Mouse (Mus musculus): Measurements from ENCODE around the gene Dnali1.

The Dnali1 gene

DNA sequence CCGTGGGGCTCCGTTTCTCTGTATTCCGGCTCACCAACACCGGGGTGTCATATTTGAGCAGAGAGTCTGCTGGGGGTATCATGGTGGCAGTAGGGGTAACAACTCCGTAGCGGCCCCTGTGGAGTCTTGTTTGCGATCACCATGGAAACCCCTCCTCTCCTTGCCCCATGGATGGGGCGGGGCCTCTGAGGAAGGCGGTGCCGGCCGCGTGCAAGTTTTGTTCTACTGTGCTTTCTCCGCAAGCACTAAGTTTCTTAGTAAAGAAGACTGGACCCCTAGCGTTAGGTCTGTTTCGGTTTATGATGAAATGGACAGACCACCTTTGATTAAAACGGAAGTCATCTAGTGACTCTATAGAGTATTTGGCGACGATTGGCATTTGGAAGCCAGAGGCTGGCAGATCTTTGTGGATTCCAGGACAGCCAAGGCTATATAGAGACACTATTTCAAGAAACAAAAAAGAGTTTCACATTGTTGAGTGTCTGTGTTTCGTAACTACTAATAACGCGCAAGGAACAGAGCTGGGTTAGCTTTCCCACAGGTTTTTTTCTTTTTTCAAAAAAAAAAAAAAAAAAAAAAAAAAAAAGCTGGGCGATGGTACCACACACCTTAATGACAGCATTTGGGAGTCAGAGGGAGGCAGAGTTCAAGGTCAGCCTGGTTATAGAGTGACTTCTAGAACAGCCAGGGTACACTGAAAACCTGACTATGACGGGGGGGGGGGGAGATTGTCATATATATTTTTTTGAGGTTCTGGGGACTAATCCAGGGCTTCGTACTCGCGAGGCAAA lies at the start of gene Dnali1:
Gene Dnali1, minus strand, starts transcription at position 187 of the 791 bp plus-strand sequence.
- peak; percentile 70 for DNase-seq

DNA sequence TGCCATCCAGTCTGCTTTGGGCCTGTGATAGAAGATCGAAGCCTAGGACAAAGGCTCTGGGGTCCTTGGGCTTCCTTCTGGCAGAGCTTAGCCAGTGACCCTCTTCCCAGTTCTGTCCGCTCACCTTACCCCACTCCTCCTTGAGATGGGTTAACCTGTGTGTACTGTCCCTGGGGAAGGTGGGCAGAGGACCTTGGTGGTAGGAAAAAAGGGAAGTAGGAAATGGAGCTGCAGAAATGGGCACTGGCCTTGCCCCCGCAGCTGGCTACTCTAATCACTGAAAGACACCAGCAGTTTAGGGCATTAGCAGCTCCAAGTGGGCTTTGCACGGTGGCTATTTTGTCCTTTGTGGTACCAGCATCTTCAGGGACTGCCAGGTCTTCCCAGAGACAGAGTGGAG lies 49.6 kb upstream of the Dnali1 start:
- DNase-seq = no peak

DNA sequence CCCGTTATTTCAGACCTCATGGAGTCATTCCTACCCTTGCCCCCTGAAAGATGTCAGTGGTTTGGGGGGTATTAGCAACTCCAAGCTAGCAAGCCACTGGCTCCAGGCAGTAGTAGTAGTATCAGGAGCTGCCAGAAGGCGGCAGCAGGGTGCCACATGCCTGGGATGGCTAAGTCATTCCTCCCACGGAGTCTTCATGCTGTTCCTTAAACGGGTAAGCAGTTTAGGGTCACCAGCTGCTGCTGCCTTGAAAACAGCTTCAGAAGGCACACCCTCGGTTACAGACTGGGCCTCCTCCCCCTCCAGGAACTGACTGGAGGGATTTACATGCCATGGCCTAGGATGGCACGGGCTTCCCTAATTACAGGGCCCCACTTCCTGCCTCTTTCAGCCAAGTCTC lies 49.1 kb upstream of the Dnali1 start:
- DNase-seq = peak; percentile 77

DNA sequence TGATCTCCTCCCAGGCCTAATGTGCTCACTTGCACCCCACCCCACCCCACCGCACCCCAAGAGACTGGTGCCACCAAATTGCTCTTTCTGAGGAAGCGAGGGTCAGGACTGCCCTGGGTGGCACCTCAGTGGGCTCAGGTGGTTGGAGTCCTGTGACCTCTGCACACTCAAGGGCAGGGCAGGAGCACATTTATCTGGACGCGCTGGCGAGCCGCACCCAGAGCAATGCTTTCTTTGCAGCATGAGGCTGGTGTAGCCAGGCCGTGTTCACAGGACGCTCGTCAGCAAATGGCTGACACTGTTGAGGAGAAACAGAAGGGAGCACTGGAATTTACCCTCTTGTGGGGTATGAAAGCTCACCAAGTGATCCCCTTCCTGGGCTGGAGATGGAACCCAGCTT lies 39.9 kb upstream of the Dnali1 start:
- DNase-seq = no peak

DNA sequence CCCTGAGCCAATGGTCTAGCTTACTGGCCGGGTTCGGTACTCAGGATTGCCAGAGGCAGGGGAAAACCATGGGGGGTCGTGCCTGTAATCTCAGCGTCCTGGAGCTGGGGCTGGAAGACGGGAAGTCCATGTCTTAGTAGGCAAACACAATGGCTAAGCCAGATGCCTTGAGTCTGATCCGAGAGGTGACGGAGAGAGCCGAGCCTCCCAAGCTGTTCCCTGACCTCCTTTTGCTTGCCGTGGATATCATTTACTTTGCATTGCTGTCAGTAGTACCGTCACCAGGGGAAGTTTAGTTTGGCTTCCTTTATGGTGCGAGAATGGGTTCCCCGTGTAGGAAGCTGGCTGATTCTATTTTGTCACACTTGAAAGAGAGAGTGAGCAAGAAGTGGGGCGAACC lies 35.8 kb upstream of the Dnali1 start:
- no peak for DNase-seq

DNA sequence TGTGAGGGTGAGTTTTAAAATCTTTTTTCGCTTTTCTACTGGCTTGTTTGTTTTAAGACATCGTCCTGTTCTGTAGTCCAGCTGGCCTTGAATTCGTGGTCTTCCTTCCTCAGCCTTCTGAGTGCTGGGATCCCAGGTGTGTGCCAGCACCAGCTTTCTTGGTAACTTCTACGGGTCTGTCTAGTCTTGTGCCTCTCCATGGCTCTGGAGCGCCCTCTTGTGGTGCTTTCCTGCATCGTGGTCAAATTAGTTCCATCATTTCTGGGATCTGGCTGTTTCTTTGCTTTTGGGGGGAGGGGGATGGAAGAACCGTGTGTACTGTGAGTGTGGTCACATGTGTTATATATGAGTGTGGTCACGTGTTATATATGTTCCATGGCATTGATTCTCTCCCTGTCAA lies 34.0 kb upstream of the Dnali1 start:
- peak; percentile 85 for DNase-seq

DNA sequence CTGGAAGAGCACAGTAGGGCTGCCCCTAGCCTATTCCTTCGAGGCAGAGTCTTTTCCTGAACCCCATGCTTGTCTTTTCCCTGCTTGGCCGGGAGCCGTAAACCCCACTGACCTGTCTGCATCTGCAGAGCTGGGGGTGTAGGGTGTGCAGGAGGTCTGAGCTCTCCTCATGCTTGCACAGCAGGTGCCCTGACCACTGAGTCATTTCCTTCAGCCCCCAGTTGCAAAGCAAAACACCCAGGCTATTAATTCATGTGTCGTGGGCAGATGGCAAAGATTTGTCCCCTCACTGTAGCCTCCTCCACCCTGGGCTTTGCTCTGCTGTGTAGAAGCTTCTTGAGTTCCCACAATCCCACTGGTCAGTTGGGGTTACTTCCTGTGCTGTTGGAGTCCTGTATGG lies 31.9 kb upstream of the Dnali1 start:
- no peak for DNase-seq

DNA sequence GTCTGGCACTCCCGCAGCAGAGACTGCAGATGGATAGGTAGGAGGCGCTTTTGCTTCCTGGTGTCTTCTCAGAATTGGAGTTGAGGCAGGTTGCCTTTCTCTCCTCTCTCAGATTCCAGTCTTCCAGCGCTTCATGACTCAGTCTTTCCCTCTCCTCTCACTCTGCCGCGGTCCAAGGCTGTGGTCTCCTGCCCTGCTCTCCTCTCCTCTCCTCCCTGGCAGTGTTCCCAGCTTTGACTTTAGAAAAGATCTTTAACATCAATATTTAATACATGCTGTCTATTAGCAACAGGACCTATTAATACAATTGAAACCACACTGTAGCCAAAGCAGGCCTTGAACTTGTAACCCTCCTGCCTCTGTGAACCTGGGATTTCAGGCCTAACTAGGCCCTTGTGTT lies 30.6 kb upstream of the Dnali1 start:
- no peak for DNase-seq

DNA sequence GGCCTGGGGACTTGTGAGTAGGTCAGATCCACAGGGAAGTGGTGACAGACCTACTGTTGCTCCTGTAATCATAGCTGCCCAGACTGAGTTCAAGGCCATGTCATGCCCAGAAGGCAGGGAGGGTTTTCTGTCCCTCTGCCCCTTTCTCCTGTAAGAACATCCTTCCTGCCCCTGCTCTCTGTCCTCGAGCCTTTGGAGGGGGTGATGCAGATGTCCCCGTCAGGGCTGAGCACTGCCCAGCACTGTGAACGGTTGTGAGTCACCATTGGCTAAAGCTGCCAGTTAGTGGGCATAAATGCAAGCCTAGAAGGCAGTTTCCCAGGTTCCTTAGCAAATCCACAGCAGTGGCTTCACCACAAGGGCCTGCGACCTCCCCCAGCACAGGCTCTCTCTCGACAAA lies 27.5 kb upstream of the Dnali1 start:
- no peak for DNase-seq

DNA sequence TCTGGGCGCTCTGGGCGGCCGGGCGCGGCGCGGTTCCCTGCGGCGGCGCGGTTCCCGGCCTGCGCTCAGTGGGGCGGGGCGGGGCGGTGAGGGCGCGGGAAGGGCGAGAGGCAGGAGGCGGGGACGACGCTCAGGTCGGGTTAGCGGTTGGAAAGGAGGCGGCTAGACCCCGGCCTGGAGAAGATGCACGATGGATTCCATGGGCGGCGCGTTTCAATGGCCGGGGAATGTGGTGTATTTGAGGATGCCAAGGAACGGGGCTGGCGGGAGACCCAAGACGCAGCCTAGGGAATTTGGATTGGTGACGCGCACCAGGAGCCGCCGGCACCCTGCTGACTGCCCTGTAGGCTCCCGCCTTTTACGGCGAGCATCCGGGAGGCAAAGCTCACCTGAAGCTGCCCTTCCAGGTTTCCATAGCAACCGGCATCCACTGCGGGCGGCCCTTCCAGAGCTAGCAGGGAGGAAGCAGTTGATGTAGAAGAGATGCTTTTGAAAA lies 19.9 kb upstream of the Dnali1 start:
- DNase-seq = peak; percentile 88

DNA sequence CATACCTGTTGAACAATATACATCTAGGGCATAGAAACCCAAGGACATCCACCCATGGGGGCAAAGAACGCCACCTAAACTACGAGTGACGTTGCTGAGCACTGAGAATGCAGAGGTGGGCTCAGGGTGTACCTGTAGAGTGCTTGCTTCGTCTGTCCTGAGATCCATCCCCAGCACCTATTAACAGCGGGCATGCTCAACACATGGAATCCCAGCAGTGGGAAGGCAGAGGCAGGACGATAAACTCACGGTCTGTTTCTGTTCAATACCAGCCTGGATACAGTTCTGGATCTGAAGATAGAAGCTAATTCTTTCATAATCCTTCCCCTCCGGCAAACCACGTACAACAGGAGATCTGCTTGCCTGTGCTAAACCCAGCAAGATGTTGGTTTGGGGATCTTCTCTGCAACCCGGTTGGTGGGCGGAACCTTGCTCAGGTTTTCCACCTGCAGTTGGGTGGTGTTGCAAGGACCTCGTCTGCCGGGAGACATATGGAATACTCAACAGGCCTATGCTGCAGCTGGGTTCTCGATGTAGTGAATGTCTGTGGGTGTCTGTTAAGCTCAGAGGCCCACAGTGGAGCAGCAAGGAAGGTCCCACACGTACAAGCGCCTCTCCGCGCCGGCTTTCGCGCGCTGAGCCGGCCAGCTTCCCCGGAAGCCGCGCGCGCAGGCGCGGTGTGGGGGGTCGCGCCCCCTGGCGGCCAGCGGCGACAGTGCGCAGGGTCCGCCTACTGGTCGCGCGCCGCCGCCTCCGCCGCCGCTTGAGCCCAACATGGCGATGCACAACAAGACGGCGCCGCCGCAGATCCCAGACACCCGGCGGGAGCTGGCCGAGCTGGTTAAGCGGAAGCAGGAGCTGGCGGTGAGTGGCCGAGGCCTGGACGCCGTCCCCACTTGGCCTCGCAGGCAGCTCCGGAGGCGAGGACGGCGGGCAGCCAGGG lies 19.2 kb upstream of the Dnali1 start, which contains the start of gene Meaf6:
Gene Meaf6, plus strand, starts transcription at position 732 of the 943 bp plus-strand sequence.
- peak; percentile 90 for DNase-seq

DNA sequence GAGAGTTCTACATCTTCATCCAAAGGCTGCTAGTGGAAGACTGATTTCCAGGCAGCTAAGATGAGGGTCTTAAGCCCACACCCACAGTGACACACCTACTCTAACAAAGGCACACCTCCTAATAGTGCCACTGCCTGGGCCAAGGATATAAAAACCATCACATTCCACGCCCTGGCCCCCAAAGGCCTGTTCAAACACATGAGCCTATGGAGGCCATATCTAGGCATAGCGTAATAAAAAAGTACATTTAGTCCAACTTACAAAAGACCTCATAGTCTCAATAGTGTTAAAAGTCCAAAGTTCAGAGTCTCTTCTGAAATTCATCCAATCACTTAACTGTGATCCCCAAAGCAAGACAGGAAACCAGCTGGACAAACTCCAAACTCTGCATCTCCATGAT lies 13.2 kb upstream of the Dnali1 start:
- DNase-seq = no peak

DNA sequence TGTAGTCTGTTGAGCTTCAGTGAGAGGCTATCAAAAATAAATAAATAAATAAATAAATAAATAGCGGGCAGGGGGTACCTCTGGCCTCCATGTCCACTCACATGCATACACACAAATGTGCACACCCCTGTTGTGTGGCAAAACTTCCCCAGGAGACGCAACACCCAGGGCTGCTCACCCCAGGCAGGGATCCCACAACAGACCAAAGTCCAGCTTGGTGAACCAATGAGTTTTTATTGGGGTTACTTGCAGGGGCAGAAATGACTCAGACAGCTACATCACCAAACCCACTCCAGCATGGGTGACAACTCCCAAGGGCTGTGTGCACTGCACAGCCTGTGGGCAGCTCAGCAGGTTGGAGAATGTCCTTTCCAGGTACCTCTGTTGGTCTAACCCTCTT lies 12.2 kb upstream of the Dnali1 start:
- DNase-seq = no peak

DNA sequence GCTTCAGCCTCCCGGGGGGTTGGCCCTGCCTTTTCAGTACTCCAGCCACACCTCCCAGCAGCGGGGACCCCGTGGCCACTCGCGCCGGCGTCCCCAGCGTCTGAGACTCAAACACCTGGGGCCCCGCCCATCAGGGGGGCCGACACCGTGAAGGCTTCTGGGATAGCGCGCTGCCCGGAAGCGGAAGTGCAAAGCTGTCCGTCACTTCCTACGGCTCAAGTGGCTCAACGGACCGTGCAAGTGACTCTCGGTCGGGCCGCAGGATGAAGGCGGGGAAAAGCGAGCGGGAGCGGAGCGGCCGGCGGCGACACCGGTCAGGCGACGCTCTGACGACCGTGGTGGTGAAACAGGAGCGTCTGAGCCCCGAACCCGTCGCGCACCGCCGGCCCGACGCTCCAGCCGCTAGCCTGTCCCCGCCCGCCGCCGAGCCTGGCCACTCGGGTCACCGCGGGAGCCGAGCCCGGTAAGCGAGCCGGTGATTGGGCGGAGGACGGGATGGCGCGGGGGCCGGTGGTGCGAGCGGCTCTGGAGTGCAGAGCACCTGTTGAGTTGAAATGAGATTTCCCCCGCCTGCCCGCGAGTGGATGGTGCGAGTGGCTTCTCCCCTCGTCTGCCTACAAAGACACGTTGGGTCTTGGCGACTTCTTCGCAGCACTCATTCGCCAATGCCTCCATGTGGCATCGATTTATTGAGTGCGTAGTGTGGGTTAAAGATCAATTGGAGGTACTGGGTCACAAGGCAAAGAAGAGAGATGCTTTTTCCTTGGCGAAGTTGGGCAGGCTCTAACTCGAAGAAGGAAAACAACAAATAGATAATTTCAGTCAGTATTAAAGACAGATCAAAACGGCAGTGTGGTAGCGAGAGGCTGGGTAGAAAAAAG lies 1.2 kb upstream of the Dnali1 start, which contains the start of gene Snip1:
Gene Snip1, plus strand, starts transcription at position 183 of the 881 bp plus-strand sequence.
- DNase-seq = peak; percentile 93

DNA sequence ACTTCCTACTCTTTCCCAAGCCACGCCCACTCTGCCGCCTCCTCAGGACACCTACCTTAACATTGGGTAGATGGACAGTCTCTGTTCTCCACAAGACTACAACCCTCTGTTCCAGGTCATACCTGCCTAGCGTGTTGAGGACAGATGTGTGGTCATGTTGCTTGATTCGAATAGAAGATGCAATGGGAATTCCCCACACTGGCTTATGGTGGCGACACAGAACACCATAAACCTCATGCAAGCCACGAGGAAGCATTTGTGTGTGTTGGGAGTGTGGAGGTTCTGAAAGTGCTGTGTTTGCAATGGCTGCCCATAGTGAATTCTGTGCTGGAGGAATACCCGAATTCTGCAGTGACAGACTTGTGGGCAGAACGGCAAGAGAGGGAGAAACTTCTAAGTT lies 1.7 kb downstream of the Dnali1 start:
- no peak for DNase-seq

DNA sequence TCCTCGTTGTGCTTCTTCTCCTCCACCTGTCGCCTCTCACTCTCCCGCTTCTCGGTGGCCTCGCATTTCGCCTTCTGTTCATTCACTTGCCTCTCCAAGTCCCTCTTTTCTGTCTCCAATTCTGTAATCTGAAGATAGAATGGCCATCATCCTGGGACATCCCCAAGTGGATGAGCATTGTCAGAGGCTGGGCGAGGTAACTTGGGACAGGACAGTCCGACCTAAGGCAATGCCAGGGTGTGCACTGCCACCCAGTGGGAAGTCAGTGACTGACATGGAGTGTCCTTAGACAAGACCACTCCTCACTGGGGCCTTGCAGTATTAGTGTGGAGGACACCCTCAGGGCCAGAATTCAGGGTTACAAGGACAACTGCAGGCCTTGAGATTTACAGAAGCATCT lies 6.5 kb downstream of the Dnali1 start:
- DNase-seq = peak; percentile 61

DNA sequence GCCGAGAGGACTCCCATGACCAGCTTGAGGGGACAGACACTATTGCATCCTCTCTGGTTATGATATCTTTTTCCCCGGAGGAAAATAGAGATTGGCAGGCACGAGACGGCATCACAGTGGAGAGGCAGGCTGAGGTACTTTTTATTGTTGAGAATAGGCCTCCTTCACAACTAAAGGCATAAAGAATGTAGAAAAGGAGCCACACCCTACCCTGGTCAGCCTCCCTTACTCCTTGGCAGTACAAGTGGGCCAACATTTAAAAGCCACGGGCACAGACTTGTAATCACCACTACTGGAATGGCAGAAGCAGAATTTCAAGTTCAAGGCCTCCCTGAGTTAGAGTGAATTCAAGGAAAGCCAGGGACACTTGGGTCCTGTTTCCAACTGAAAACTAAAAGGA lies 7.5 kb downstream of the Dnali1 start:
- no peak for DNase-seq

DNA sequence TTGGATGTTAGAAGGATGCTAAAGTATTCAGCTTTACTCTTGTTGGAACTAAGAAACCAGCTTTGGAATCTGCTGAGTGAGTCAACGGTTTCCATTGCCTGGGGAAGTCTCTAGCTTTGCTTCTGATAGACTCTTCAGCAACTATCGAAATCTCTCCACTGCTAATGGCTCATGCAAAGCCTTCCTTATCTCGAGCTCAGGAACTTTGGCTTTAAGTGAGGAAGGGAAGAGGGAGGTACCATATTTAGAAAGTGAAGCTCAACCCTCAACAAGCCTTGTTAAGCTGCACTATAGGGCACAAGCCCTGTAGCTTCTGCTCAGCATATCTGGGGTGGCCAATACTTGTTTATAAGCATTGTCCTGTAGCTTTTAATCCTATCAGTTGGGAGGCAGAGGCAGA lies 8.2 kb downstream of the Dnali1 start:
- DNase-seq = no peak

DNA sequence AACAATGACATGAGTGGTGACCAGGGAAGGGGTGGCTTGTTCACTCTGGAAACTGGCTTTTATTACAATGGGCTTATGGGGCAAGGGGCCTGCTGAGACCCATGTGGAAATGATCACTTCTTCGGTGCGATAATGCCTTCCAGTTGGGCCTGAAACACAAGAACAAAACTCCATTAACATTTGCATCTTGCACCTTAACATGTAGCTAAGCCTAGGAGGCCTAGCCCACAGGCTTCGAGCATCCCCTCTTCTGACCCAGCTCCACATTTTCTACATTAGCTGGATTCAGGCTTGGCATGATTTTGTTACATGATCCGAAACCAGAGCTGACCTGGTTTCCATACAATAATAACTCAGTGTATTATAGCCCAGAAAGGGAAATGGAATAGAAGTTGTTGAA lies 9.0 kb downstream of the Dnali1 start:
- no peak for DNase-seq

DNA sequence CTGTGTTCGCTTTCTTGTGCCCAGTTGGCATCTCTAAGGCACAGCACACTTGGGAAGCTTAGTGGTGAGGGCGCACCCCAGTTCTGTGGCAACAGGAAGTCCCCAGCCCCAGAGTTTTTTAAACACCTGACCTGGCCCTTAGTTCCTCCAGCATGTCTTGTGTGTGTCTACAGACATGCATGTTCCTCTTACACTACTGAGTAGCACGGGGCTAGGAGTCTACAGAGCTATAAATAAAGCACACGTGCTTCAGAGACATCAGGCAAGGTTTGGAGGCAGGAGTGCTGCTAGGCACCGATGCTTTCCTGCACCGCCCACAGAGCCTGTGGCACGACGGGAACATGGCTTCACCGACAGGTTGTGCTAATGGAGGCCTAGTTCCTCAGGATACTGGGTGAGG lies 10.1 kb downstream of the Dnali1 start:
- no peak for DNase-seq

DNA sequence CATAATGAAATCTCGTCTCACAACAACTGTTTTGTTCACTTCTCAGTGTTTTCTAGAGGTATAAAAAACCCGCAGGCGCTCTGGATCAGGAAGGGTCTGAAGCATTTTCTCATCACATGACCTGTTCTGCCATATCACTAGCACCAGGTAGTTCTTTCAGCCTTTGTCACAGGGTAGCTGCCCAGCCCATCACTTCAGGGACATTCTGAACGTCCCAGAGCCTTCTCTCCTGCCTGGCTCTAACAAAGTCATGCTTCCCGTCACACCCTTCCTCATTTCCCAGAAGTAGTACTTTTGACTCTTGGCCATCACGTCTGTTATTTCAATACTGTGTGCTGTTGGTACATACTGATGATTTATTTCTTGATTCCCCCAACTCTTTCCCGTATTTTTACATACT lies 21.0 kb downstream of the Dnali1 start:
- DNase-seq = no peak

DNA sequence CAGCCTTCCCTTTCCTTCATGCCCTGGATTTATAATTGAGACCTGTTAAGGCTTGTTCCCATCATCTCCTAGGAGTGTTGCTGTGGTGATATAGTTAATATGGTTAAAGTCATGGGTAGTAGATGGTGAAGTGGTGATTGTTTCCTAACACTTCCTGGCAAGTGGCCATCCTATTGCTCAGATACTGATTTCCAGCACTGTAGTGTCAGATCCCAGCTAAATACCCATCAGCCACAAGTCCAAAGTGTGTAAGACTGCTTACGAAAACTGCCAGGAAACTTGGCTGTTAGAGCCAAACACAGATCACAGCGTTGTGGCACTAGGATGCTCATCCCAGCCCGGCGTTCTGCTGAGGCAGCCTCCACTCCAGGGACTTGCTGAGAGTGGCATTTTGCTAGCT lies 31.2 kb downstream of the Dnali1 start:
- no peak for DNase-seq

Data from liver (tissue).